Mouse (Mus musculus) heart, adult 18-20 months (tissue): ENCODE measurements around the gene Arhgap17. TPM values are rescaled to one million over a fixed set of nuclear protein-coding genes. Genes with fewer than 3 reads are reported as not detected.

Experiments used
- DNase-seq, 2 experiments: peaks; one replicate each; pipeline ENCODE4 v3.0.0; 2021 to 2022; ENCODE audit warnings: mixed read lengths in 1 of 2
- total RNA-seq, 2 experiments: library from RNA; stranded (reverse); gene quantifications; 2 replicates each; pipeline ENCODE4 v1.2.3; 2021

The Arhgap17 gene
- total RNA-seq, 2 experiments from 2014 or later, result 12.5 to 16.2 TPM

- DNase-seq, result no peak
Observed at GRCm38 (mm10) chr7:123344079-123344780, 25.5 kb downstream of the Arhgap17 start.

- peak; percentile 51 to 68 for DNase-seq
Observed at GRCm38 (mm10) chr7:123341896-123342295, 27.8 kb downstream of the Arhgap17 start.

GRCm38 (mm10) chr7:123338351-123338750 lies 31.4 kb downstream of the Arhgap17 start:
- peak in 1 of 2 experiments; percentile 33 for DNase-seq

- peak in 1 of 2 experiments; percentile 72 for DNase-seq
Observed at GRCm38 (mm10) chr7:123336322-123336721, 33.4 kb downstream of the Arhgap17 start.

- DNase-seq, result peak in 1 of 2 experiments; percentile 58
Observed at GRCm38 (mm10) chr7:123330506-123330905, 39.2 kb downstream of the Arhgap17 start.

- DNase-seq, result no peak
Observed at GRCm38 (mm10) chr7:123327909-123328308, 41.8 kb downstream of the Arhgap17 start.

GRCm38 (mm10) chr7:123326901-123327300 lies 42.8 kb downstream of the Arhgap17 start:
- no peak for DNase-seq

GRCm38 (mm10) chr7:123326062-123326461 lies 43.7 kb downstream of the Arhgap17 start:
- no peak for DNase-seq

- no peak for DNase-seq
Observed at GRCm38 (mm10) chr7:123324105-123324504, 45.6 kb downstream of the Arhgap17 start.

GRCm38 (mm10) chr7:123323388-123323787 lies 46.3 kb downstream of the Arhgap17 start:
- peak; percentile 70 to 83 for DNase-seq

- DNase-seq, result peak in 1 of 2 experiments; percentile 34
Observed at GRCm38 (mm10) chr7:123322452-123323121, 47.1 kb downstream of the Arhgap17 start.

GRCm38 (mm10) chr7:123312738-123313137 lies 57.0 kb downstream of the Arhgap17 start:
- DNase-seq, result no peak

GRCm38 (mm10) chr7:123311836-123312235 lies 57.9 kb downstream of the Arhgap17 start:
- no peak for DNase-seq

GRCm38 (mm10) chr7:123307887-123308558 lies 61.7 kb downstream of the Arhgap17 start:
- no peak for DNase-seq

GRCm38 (mm10) chr7:123307236-123307635 lies 62.5 kb downstream of the Arhgap17 start:
- DNase-seq, result no peak

GRCm38 (mm10) chr7:123305397-123305796 lies 64.3 kb downstream of the Arhgap17 start:
- DNase-seq, result no peak

GRCm38 (mm10) chr7:123300258-123300657 lies 69.5 kb downstream of the Arhgap17 start:
- DNase-seq, result no peak

- DNase-seq, result peak; percentile 70 to 76
Observed at GRCm38 (mm10) chr7:123298225-123298624, 71.5 kb downstream of the Arhgap17 start.

- DNase-seq, result no peak
Observed at GRCm38 (mm10) chr7:123296097-123296496, 73.6 kb downstream of the Arhgap17 start.

- DNase-seq, result no peak
Observed at GRCm38 (mm10) chr7:123295423-123295822, 74.3 kb downstream of the Arhgap17 start.

GRCm38 (mm10) chr7:123293898-123294297 lies 75.8 kb downstream of the Arhgap17 start:
- DNase-seq, result no peak

- no peak for DNase-seq
Observed at GRCm38 (mm10) chr7:123291942-123292341, 77.8 kb downstream of the Arhgap17 start.

- no peak for DNase-seq
Observed at GRCm38 (mm10) chr7:123289176-123289575, 80.5 kb downstream of the Arhgap17 start.
